Mouse (Mus musculus): ENCODE measurements at regions not wholly inside any gene's neighbourhood (a gene's known extent, or its start where the extent isn't known, plus 50 kb on each side); places are given as distances from the start of the nearest gene placed in this dataset.

GRCm38 (mm10) chr13:37689127-37689777, 88.9 kb upstream of the Rreb1 start:
- TF ChIP-seq CTCF (conservative IDR thresholded peaks at IDR 0.05; ENCODE audit: low read length) (no peak), NANOG (IDR thresholded peaks at IDR 0.05; ENCODE audit: borderline replicate concordance, low read length) (no peak), POU5F1 (IDR thresholded peaks at IDR 0.05; ENCODE audit: borderline replicate concordance, low read length) (no peak)
